Mouse (Mus musculus) stomach, embryonic 16.5 days (tissue): ENCODE data around the gene Bub3. TPM values are rescaled to one million over a fixed set of nuclear protein-coding genes. Genes with fewer than 3 reads are reported as not detected.
A peak's percentile ranks its signal among the peaks of the same experiment; 100 is the strongest.

ENCODE experiments used
- ATAC-seq: fragments of 200-750 bp; cut with Nextera tagmentation; 2 replicates; pipeline ENCODE4 v1.8.0; 2017; ENCODE audit warnings: moderate number of reproducible peaks, moderate TSS enrichment; ENCODE audit not compliant: insufficient read depth, low FRiP score
- H3K27ac ChIP-seq: fragments of 300-500 bp; sonication (generic); 2 replicates; pipeline ENCODE4 v1.5.1; 2014; ENCODE audit warnings: low read length
- H3K27me3 ChIP-seq: fragments of 300-500 bp; sonication (generic); 2 replicates; pipeline ENCODE4 v1.6.1; 2014; ENCODE audit warnings: low read length, control low read depth, mixed read lengths; ENCODE audit not compliant: control insufficient read depth, insufficient read depth
- H3K36me3 ChIP-seq: fragments of 300-500 bp; sonication (generic); 2 replicates; pipeline ENCODE4 v1.6.1; 2014; ENCODE audit warnings: low read length; ENCODE audit not compliant: control insufficient read depth, insufficient read depth
- H3K4me1 ChIP-seq: fragments of 300-500 bp; sonication (generic); 2 replicates; pipeline ENCODE4 v1.6.1; 2014; ENCODE audit warnings: low read length, control low read depth, mixed read lengths; ENCODE audit not compliant: control insufficient read depth, insufficient read depth
- H3K4me2 ChIP-seq: fragments of 300-500 bp; sonication (generic); 2 replicates; pipeline ENCODE4 v1.6.1; 2014; ENCODE audit warnings: low read depth, low read length, mixed read lengths
- H3K4me3 ChIP-seq: fragments of 300-500 bp; sonication (generic); replicated peaks from 2 replicates; pipeline ENCODE4 v1.5.1; 2014; ENCODE audit warnings: mild to moderate bottlenecking, low read length
- H3K9ac ChIP-seq: fragments of 300-500 bp; sonication (generic); 2 replicates; pipeline ENCODE4 v1.6.1; 2014; ENCODE audit warnings: low read length
- H3K9me3 ChIP-seq: fragments of 300-500 bp; sonication (generic); replicated peaks from 2 replicates; pipeline ENCODE4 v1.6.1; 2016; ENCODE audit warnings: low read length, control low read depth; ENCODE audit not compliant: control insufficient read depth
- WGBS: fragments of 180-500 bp; shearing (Covaris S2); extraction: QIAGEN DNeasy Blood & Tissue Kit; methylation state at CpG from one replicate; pipeline ENCODE4 v1.1.7; 2014; 5-methylcytosine and 5-hydroxymethylcytosine counted together
- polyA plus RNA-seq: library from polyadenylated mRNA; unstranded; fragments of >200 nt; fragmentation: Nextera tagmentation; extraction: Ambion mirVana; gene quantifications from 2 replicates; pipeline ENCODE4 v1.2.1, GENCODE M21; 2015

The Bub3 gene
- polyA plus RNA-seq, 1 experiment from 2014 or later, result 178 TPM

DNA sequence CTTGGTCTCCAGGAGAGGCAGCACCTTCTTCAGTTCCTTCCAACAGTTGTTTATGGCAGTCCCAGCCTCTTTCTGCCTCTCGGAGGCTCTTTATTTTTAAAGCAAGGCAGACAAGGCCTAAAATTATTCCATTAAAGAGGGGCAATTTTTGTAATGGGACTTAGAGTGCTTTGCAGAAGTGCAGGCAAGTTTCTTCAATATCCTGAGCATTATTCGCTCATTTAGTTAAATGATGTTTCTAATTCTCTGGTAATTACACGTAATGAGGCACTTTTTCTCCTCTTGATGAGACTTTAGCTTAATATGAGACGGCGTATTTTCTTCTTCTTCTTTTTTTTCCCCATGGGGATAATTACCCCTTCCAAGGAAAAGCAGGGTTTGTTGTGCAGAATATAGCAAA, 25.5 kb downstream of the Bub3 start:
- H3K27me3 ChIP-seq, result no peaks in the 10 kb centered on the region
- no peak for ATAC-seq
- H3K4me1 ChIP-seq, result no peaks in the 10 kb centered on the region
- no peak overlapping the region for H3K4me3 ChIP-seq
- no peaks in the 10 kb centered on the region for H3K9me3 ChIP-seq
- H3K4me2 ChIP-seq, result no peak overlapping the region
- WGBS, result 84% methylated on average over 5 of the region's 5 CpGs
- H3K36me3 ChIP-seq, result no peaks in the 10 kb centered on the region
- no peak overlapping the region for H3K27ac ChIP-seq
- no peak overlapping the region for H3K9ac ChIP-seq

DNA sequence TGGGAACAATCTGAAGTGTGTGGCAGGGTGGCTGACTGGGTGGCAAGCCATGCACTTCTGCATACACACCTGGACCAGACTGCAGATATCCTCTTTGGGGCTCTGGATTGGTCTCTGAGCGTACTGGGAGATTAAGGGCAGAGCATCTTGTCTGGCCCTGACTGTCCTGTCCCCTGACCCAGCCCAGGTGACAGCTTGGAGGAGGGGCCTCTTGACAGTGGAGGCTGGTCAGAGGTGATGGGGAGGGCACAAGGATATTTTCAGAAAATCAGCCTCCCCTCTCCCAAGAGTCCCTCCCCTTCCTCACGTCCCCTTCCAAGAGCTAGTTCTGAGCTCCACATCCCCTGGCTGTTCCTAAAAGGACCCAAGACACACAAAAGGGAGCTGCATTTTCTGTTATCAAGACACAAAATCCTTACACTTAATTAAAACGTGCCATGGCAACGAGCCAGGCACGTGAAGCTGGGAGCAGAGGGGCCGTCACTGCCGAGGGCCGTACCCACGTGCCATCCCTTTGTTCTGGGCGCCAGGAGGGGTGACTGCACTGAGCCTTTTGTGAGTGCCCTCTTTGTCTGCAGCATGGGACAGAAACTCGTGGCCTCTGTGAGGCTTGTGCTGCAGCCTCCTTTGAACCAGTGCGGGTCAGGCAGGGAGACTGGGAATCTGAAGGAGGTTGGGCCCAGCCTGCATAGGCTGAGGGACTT, 37.9 kb downstream of the Bub3 start:
- Histone ChIP-seq H3K27me3 (no peaks in the 10 kb centered on the region), H3K4me1 (no peaks in the 10 kb centered on the region), H3K4me2 (no peak overlapping the region), H3K27ac (no peak overlapping the region), H3K4me3 (no peak overlapping the region), H3K36me3 (no peaks in the 10 kb centered on the region), H3K9ac (no peak overlapping the region), H3K9me3 (no peaks in the 10 kb centered on the region)
- WGBS, result 23% methylated on average over 12 of the region's 12 CpGs
- ATAC-seq, result no peak

DNA sequence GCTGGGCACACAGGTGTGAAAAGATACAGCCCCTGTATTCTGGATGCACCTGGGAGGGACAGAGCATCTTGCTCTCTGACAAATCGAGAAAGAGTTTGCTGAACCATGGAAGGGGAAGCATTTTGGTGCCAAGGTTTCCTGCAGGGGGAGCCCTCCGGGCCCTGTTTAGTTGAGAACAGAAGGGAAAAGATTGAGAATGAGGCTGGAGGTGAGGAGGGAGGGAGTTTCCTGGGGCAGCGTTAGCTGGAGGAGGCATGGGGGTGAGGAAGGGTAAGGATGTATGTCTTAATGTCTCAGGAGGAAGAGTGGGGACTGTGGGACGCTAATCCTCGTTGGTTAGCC, 38.4 kb downstream of the Bub3 start:
- no peaks in the 10 kb centered on the region for H3K4me1 ChIP-seq
- no peaks in the 10 kb centered on the region for H3K27me3 ChIP-seq
- no peaks in the 10 kb centered on the region for H3K9me3 ChIP-seq
- H3K9ac ChIP-seq, result no peak overlapping the region
- H3K4me2 ChIP-seq, result no peak overlapping the region
- H3K4me3 ChIP-seq, result no peak overlapping the region
- H3K36me3 ChIP-seq, result no peaks in the 10 kb centered on the region
- WGBS, result 9% methylated on average over 5 of the region's 5 CpGs
- ATAC-seq, result no peak
- H3K27ac ChIP-seq, result no peak overlapping the region

DNA sequence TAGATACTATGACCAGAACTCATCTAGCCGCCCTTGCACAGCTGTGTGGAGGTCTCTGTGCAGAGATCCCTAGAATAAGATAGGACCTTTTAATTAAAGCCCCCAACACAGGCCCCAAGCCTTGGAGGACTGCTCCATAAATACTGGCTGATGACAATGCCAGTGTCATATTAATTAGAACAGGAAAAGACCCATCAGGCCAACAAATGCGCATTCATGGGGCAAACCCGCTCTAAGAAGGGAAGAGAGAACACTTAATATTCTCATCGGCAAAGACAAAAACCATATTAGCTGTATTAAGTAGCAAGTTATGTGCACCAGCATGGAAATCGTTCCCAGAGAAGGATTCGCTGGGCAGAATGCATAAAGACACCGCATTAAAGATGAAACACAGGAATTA, 42.1 kb downstream of the Bub3 start:
- no peaks in the 10 kb centered on the region for H3K36me3 ChIP-seq
- no peak overlapping the region for H3K27ac ChIP-seq
- H3K9me3 ChIP-seq, result no peaks in the 10 kb centered on the region
- H3K27me3 ChIP-seq, result no peaks in the 10 kb centered on the region
- WGBS, result 81% methylated on average over 7 of the region's 7 CpGs
- H3K9ac ChIP-seq, result no peak overlapping the region
- ATAC-seq, result no peak
- no peak overlapping the region for H3K4me2 ChIP-seq
- no peaks in the 10 kb centered on the region for H3K4me1 ChIP-seq
- H3K4me3 ChIP-seq, result no peak overlapping the region

DNA sequence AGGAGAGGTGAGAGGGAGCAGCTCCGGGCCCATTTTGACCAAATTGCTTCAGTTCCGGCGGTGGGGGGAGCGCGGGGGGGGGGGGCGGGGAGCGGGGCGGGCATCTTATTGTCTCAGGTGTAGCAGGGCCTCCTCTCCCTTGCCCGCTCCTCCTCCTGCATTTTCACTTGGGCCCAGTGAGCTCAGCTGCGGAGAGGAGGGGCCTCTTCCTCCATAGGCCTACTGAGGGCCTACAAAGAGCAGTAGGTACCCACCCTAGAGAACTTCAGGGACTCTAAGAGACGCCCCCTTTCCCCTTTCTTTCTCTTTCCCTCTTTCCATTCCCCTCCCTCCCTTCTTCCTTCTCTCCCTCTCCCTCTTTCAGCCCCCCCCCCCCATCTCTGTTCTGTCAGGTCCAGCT, 43.2 kb downstream of the Bub3 start:
- H3K4me1 ChIP-seq, result no peaks in the 10 kb centered on the region
- H3K4me3 ChIP-seq, result no peak overlapping the region
- no peak overlapping the region for H3K9ac ChIP-seq
- H3K4me2 ChIP-seq, result no peak overlapping the region
- no peaks in the 10 kb centered on the region for H3K9me3 ChIP-seq
- no peak overlapping the region for H3K27ac ChIP-seq
- no peaks in the 10 kb centered on the region for H3K36me3 ChIP-seq
- H3K27me3 ChIP-seq, result no peaks in the 10 kb centered on the region
- WGBS, result 10% methylated on average over 9 of the region's 11 CpGs
- ATAC-seq, result no peak

DNA sequence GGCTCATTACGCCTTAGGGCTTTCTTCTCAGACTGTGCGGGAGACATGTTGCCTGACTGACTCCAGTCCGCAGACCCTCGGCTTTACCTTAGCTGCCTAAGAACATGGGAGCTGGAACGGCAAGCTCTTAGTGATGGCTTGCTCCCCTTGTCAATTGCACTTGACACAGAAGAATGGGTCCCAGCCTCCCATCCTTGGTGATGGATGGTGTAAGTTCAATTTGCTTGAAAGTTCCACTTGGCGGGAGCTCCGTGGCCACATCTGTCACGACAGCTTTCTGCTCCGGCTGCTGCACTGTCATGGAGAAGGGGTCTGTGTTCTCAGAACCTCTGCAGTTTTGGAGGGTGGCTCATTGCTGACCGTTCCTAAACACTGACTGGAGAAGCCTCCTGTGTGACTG, 44.9 kb downstream of the Bub3 start:
- WGBS, result 85% methylated on average over 10 of the region's 10 CpGs
- Histone ChIP-seq H3K9ac (no peak overlapping the region), H3K4me1 (no peaks in the 10 kb centered on the region), H3K9me3 (no peaks in the 10 kb centered on the region), H3K27ac (no peak overlapping the region), H3K4me2 (no peak overlapping the region), H3K36me3 (no peaks in the 10 kb centered on the region), H3K4me3 (no peak overlapping the region), H3K27me3 (no peaks in the 10 kb centered on the region)
- no peak for ATAC-seq

DNA sequence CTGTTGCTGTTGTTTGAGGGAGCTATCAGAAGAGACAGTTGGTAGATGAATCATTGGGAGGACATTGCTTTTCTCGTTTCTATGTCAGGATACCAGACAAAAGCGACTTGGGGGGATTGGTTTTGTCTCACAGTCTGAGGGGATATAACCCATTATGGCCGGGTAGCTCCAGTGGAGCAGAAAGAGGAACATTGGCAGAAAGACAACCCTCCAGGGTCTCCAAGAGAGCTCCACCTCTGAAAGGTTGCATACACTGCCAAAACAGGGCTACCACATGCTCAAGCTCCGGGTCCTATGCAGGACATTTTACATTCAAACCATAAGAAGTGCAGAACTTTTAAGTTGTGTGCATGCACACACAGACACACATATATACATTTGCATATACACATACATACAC, 45.5 kb downstream of the Bub3 start:
- H3K4me2 ChIP-seq, result no peak overlapping the region
- no peaks in the 10 kb centered on the region for H3K36me3 ChIP-seq
- WGBS, result 73% methylated on average over 4 of the region's 4 CpGs
- H3K4me3 ChIP-seq, result no peak overlapping the region
- H3K9ac ChIP-seq, result no peak overlapping the region
- no peak for ATAC-seq
- H3K4me1 ChIP-seq, result no peaks in the 10 kb centered on the region
- no peaks in the 10 kb centered on the region for H3K9me3 ChIP-seq
- H3K27ac ChIP-seq, result no peak overlapping the region
- no peaks in the 10 kb centered on the region for H3K27me3 ChIP-seq

DNA sequence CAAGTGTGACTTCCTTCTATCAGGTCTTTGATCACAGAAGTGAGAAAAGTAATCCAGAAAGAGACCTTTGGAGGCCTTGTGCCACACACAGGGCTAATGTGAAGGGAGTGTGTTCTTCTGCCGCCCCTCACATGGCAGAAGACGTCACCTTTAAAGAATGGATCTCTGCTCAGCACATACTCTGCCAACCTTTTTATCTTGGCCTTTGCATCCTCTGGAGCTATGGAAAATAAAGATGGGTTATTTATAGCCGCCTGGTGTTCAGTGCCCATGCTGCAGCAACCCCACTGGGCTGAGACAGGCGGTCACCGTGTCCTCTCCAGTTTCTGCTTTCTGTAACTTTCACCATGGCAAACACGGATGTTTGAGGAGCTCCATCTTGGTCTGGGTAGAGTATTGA, 48.0 kb downstream of the Bub3 start:
- H3K36me3 ChIP-seq, result no peaks in the 10 kb centered on the region
- H3K4me2 ChIP-seq, result no peak overlapping the region
- H3K9ac ChIP-seq, result no peak overlapping the region
- WGBS, result 86% methylated on average over 6 of the region's 6 CpGs
- no peak overlapping the region for H3K27ac ChIP-seq
- no peak overlapping the region for H3K4me3 ChIP-seq
- H3K4me1 ChIP-seq, result no peaks in the 10 kb centered on the region
- no peak for ATAC-seq
- no peaks in the 10 kb centered on the region for H3K9me3 ChIP-seq
- no peaks in the 10 kb centered on the region for H3K27me3 ChIP-seq

DNA sequence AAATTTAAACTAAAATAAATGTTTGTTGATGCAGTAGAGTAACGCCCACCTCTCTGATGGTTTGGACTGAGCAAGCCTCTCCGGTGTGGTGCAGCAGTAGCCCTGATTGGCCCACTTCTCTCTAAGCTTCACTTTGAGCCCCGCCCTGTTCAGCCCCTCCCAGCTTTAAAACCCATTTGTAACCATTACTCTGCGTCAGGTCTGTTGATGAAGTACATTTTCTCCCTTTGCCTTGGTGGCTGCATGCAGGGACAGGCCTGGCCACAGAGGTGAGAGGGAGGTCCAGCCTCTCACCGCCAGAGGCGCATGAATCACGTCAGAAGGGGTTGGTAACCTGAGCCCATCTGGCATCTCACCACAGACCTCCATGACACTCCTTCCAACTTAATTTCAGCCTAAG, 49.7 kb downstream of the Bub3 start:
- Histone ChIP-seq H3K4me3 (no peak overlapping the region), H3K9ac (no peak overlapping the region), H3K36me3 (no peaks in the 10 kb centered on the region), H3K27me3 (no peaks in the 10 kb centered on the region), H3K4me1 (no peaks in the 10 kb centered on the region), H3K9me3 (no peaks in the 10 kb centered on the region), H3K4me2 (no peak overlapping the region), H3K27ac (no peak overlapping the region)
- 17% methylated on average over 7 of the region's 7 CpGs for WGBS
- ATAC-seq, result peak; percentile 44
